Mouse (Mus musculus): ENCODE results near the gene Dazap1. TPM values are rescaled to one million over a fixed set of nuclear protein-coding genes. Genes with fewer than 3 reads are reported as not detected.
"Not testable (repeated sequence)": the region's sequence is repeated elsewhere in the genome, so short reads cannot be mapped to it uniquely, and the experiment has no call there.

Dazap1 gene
- total RNA-seq (2014; rRNA removed; ENCODE audit: low replicate concordance) (88.9 and 96.2 TPM in 2 replicates), polyA plus RNA-seq (2015; fragmentation: Nextera tagmentation; extraction: Ambion mirVana) (24.8 and 30.3 TPM in 2 replicates)

- no peaks in the 10 kb centered on the region for H3K27me3 ChIP-seq (ENCODE audit: control insufficient read depth, insufficient read depth, low read length)
- DNase-seq (ENCODE audit: low spot score) (peak; percentile 95), ATAC-seq (ENCODE audit: insufficient read depth, low read depth) (peak; percentile 77)
- no peaks in the 10 kb centered on the region for H3K9me3 ChIP-seq (replicated peaks; ENCODE audit: control insufficient read depth, low read length)
- H3K27ac ChIP-seq (ENCODE audit: low read depth) = peak within 1 kb of the TSS; percentile 96
- H3K4me2 ChIP-seq (ENCODE audit: low read depth, low read length) = peak within 1 kb of the TSS; percentile 86
- under 1% methylated on average over 49 of the region's 49 CpGs for WGBS
- TF ChIP-seq CTCF (IDR thresholded peaks at IDR 0.05; ENCODE audit: low read depth) = no peak
- TF ChIP-seq EP300 (IDR thresholded peaks at IDR 0.05; ENCODE audit: low read depth) = peak; percentile 69; the same call in 1 of the 2 replicates
- H3K4me3 ChIP-seq (ENCODE audit: low read depth, low read length) = peak within 1 kb of the TSS; percentile 54
- H3K4me1 ChIP-seq (ENCODE audit: control insufficient read depth, insufficient read depth) = peaks cover 29% of the 10 kb centered on the region
- peak within 1 kb of the TSS; percentile 63 for H3K9ac ChIP-seq (replicated peaks; ENCODE audit: low read depth, low read length)
- peaks cover 28% of the 10 kb centered on the region for H3K36me3 ChIP-seq (replicated peaks; ENCODE audit: control insufficient read depth, insufficient read depth, low read length)
These were observed at the start of gene Dazap1, which contains the start of gene Gamt for GRCm38 (mm10) chr10:80260642-80261584. Gene Dazap1, plus strand, starts transcription at chr10:80261486. Gene Gamt, minus strand, starts transcription at chr10:80261012.

- H3K4me1 ChIP-seq (ENCODE audit: control insufficient read depth, insufficient read depth); H3K27ac ChIP-seq (ENCODE audit: low read depth); H3K9ac ChIP-seq (replicated peaks; ENCODE audit: low read depth, low read length); H3K4me3 ChIP-seq (ENCODE audit: low read depth, low read length); DNase-seq (ENCODE audit: low spot score); H3K4me2 ChIP-seq (ENCODE audit: low read depth, low read length); H3K9me3 ChIP-seq (replicated peaks; ENCODE audit: control insufficient read depth, low read length); ATAC-seq (ENCODE audit: insufficient read depth, low read depth); H3K36me3 ChIP-seq (replicated peaks; ENCODE audit: control insufficient read depth, insufficient read depth, low read length); H3K27me3 ChIP-seq (ENCODE audit: control insufficient read depth, insufficient read depth, low read length): not testable (repeated sequence)
- 59% methylated on average over 7 of the region's 7 CpGs for WGBS
These were observed 49.7 kb upstream of the Dazap1 start for GRCm38 (mm10) chr10:80211547-80212103.

- H3K4me2 ChIP-seq (ENCODE audit: low read depth, low read length) = no peak overlapping the region
- 37% methylated on average over 16 of the region's 16 CpGs for WGBS
- TF ChIP-seq EP300 (IDR thresholded peaks at IDR 0.05; ENCODE audit: low read depth) (no peak), CTCF (IDR thresholded peaks at IDR 0.05; ENCODE audit: low read depth) (no peak)
- H3K9me3 ChIP-seq (replicated peaks; ENCODE audit: control insufficient read depth, low read length) = no peaks in the 10 kb centered on the region
- no peak overlapping the region for H3K4me3 ChIP-seq (ENCODE audit: low read depth, low read length)
- H3K27ac ChIP-seq (ENCODE audit: low read depth) = no peak overlapping the region
- H3K9ac ChIP-seq (replicated peaks; ENCODE audit: low read depth, low read length) = no peak overlapping the region
- no peak for DNase-seq (ENCODE audit: low spot score)
- no peaks in the 10 kb centered on the region for H3K36me3 ChIP-seq (replicated peaks; ENCODE audit: control insufficient read depth, insufficient read depth, low read length)
- ATAC-seq (ENCODE audit: insufficient read depth, low read depth) = no peak
- no peaks in the 10 kb centered on the region for H3K4me1 ChIP-seq (ENCODE audit: control insufficient read depth, insufficient read depth)
- no peaks in the 10 kb centered on the region for H3K27me3 ChIP-seq (ENCODE audit: control insufficient read depth, insufficient read depth, low read length)
These were observed 46.1 kb upstream of the Dazap1 start for GRCm38 (mm10) chr10:80215048-80215772.

- Histone ChIP-seq H3K4me1 (ENCODE audit: control insufficient read depth, insufficient read depth) (no peaks in the 10 kb centered on the region), H3K9ac (replicated peaks; ENCODE audit: low read depth, low read length) (no peak overlapping the region), H3K36me3 (replicated peaks; ENCODE audit: control insufficient read depth, insufficient read depth, low read length) (no peaks in the 10 kb centered on the region), H3K9me3 (replicated peaks; ENCODE audit: control insufficient read depth, low read length) (no peaks in the 10 kb centered on the region), H3K27ac (ENCODE audit: low read depth) (no peak overlapping the region), H3K27me3 (ENCODE audit: control insufficient read depth, insufficient read depth, low read length) (no peaks in the 10 kb centered on the region), H3K4me2 (ENCODE audit: low read depth, low read length) (no peak overlapping the region), H3K4me3 (ENCODE audit: low read depth, low read length) (no peak overlapping the region)
- DNase-seq (ENCODE audit: low spot score) = no peak
- 60% methylated on average over 8 of the region's 9 CpGs for WGBS
- no peak for ATAC-seq (ENCODE audit: insufficient read depth, low read depth)
- TF ChIP-seq CTCF (IDR thresholded peaks at IDR 0.05; ENCODE audit: low read depth) (no peak), EP300 (IDR thresholded peaks at IDR 0.05; ENCODE audit: low read depth) (no peak)
These were observed 40.6 kb upstream of the Dazap1 start for GRCm38 (mm10) chr10:80220676-80221075.

- H3K9me3 ChIP-seq (replicated peaks; ENCODE audit: control insufficient read depth, low read length); H3K4me3 ChIP-seq (ENCODE audit: low read depth, low read length); H3K4me2 ChIP-seq (ENCODE audit: low read depth, low read length); H3K27ac ChIP-seq (ENCODE audit: low read depth); ATAC-seq (ENCODE audit: insufficient read depth, low read depth); DNase-seq (ENCODE audit: low spot score); H3K36me3 ChIP-seq (replicated peaks; ENCODE audit: control insufficient read depth, insufficient read depth, low read length); H3K27me3 ChIP-seq (ENCODE audit: control insufficient read depth, insufficient read depth, low read length); H3K9ac ChIP-seq (replicated peaks; ENCODE audit: low read depth, low read length): not testable (repeated sequence)
- H3K4me1 ChIP-seq (ENCODE audit: control insufficient read depth, insufficient read depth) = peaks cover 14% of the 10 kb centered on the region
- 58% methylated on average over 2 of the region's 2 CpGs for WGBS
These were observed 38.1 kb upstream of the Dazap1 start for GRCm38 (mm10) chr10:80223137-80223536.
